Mouse (Mus musculus): ENCODE data around the gene Bloc1s1. TPM values are rescaled to one million over a fixed set of nuclear protein-coding genes. Genes with fewer than 3 reads are reported as not detected.

Gene Bloc1s1
- total RNA-seq, 1 experiment from 2014 or later, result 127 TPM

GRCm38 (mm10) chr10:128890383-128891295, 33.2 kb downstream of the Bloc1s1 start:
- ATAC-seq (replicated peaks; ENCODE audit: insufficient number of reproducible peaks, low FRiP score, low TSS enrichment, poor library complexity, severe bottlenecking), result no peak

GRCm38 (mm10) chr10:128889846-128890245, 34.0 kb downstream of the Bloc1s1 start:
- no peak for ATAC-seq (replicated peaks; ENCODE audit: insufficient number of reproducible peaks, low FRiP score, low TSS enrichment, poor library complexity, severe bottlenecking)

- ATAC-seq (replicated peaks; ENCODE audit: insufficient number of reproducible peaks, low FRiP score, low TSS enrichment, poor library complexity, severe bottlenecking), result no peak
These were observed 34.7 kb downstream of the Bloc1s1 start for GRCm38 (mm10) chr10:128888941-128889827.

- ATAC-seq (replicated peaks; ENCODE audit: insufficient number of reproducible peaks, low FRiP score, low TSS enrichment, poor library complexity, severe bottlenecking), result no peak
These were observed 41.8 kb downstream of the Bloc1s1 start for GRCm38 (mm10) chr10:128882067-128882466.

- no peak for ATAC-seq (replicated peaks; ENCODE audit: insufficient number of reproducible peaks, low FRiP score, low TSS enrichment, poor library complexity, severe bottlenecking)
These were observed 45.0 kb downstream of the Bloc1s1 start for GRCm38 (mm10) chr10:128878811-128879210.

- ATAC-seq (replicated peaks; ENCODE audit: insufficient number of reproducible peaks, low FRiP score, low TSS enrichment, poor library complexity, severe bottlenecking), result no peak
These were observed 45.5 kb downstream of the Bloc1s1 start for GRCm38 (mm10) chr10:128878291-128878690.

GRCm38 (mm10) chr10:128870341-128870740, 53.5 kb downstream of the Bloc1s1 start:
- ATAC-seq (replicated peaks; ENCODE audit: insufficient number of reproducible peaks, low FRiP score, low TSS enrichment, poor library complexity, severe bottlenecking), result no peak

Other genes with a start within 250 kb of the Bloc1s1 start
- 4.6 to 10.7 TPM (median 6.1 TPM) in 3 replicates for gene Suox, start 250.0 kb downstream of the Bloc1s1 start, total RNA-seq (2017)
- 64.1 to 81.0 TPM (median 72.7 TPM) in 3 replicates for gene Rab5b, start 227.8 kb downstream of the Bloc1s1 start, total RNA-seq (2017)
- not detected in 3 replicates for gene Pmel, start 219.8 kb downstream of the Bloc1s1 start, total RNA-seq (2017)
- 14.5 to 21.4 TPM (median 19.5 TPM) in 3 replicates for gene Cdk2, start 219.0 kb downstream of the Bloc1s1 start, total RNA-seq (2017)
- 68.7 to 107 TPM (median 86.0 TPM) in 3 replicates for gene Dgka, start 179.2 kb downstream of the Bloc1s1 start, total RNA-seq (2017)
- gene Pym1, start 176.1 kb downstream of the Bloc1s1 start, total RNA-seq (2017), result 30.7 to 38.7 TPM (median 34.9 TPM) in 3 replicates
- 0.53 to 10.5 TPM (median 2.5 TPM) in 3 replicates for gene Mmp19, start 133.1 kb downstream of the Bloc1s1 start, total RNA-seq (2017)
- 73.0 to 91.5 TPM (median 73.5 TPM) in 3 replicates for gene Dnajc14, start 120.0 kb downstream of the Bloc1s1 start, total RNA-seq (2017)
- gene Tmem198b, start 119.7 kb downstream of the Bloc1s1 start, total RNA-seq (2017), result 1.1 to 2.5 TPM (median 2.0 TPM) in 3 replicates
- 151 to 244 TPM (median 182 TPM) in 3 replicates for gene Sarnp, start 106.7 kb downstream of the Bloc1s1 start, total RNA-seq (2017)
- gene Ormdl2, start 102.4 kb downstream of the Bloc1s1 start, total RNA-seq (2017), result 72.1 to 86.7 TPM (median 76.6 TPM) in 3 replicates
- gene Gdf11, start 32.3 kb downstream of the Bloc1s1 start, total RNA-seq (2017), result 0.57 to 3.8 TPM (median 1.8 TPM) in 3 replicates
- 12.1 to 26.5 TPM (median 22.9 TPM) in 3 replicates for gene Cd63, start 23.0 kb downstream of the Bloc1s1 start, total RNA-seq (2017)
- 1.5 to 7.6 TPM in 2 of 3 replicates, not detected in the other for gene Rdh5, start 1.1 kb downstream of the Bloc1s1 start, total RNA-seq (2017)
- gene Itga7, start 9.8 kb upstream of the Bloc1s1 start, total RNA-seq (2017), result 0.19 to 0.53 TPM in 2 of 3 replicates, not detected in the other
- gene Mettl7b, start 37.0 kb upstream of the Bloc1s1 start, total RNA-seq (2017), result not detected in 3 replicates
- not detected in 3 replicates for gene Olfr9, start 65.4 kb upstream of the Bloc1s1 start, total RNA-seq (2017)
- gene Olfr763, start 86.8 kb upstream of the Bloc1s1 start, total RNA-seq (2017), result not detected in 3 replicates
- not detected in 3 replicates for gene Olfr764-ps1, start 115.9 kb upstream of the Bloc1s1 start, total RNA-seq (2017)
- not detected in 3 replicates for gene Olfr765, start 126.0 kb upstream of the Bloc1s1 start, total RNA-seq (2017)
- gene Olfr766-ps1, start 144.9 kb upstream of the Bloc1s1 start, total RNA-seq (2017), result not detected in 3 replicates
- gene Olfr767, start 158.9 kb upstream of the Bloc1s1 start, total RNA-seq (2017), result not detected in 3 replicates
- gene Olfr768, start 175.3 kb upstream of the Bloc1s1 start, total RNA-seq (2017), result not detected in 3 replicates
- gene Olfr769, start 193.8 kb upstream of the Bloc1s1 start, total RNA-seq (2017), result not detected in 3 replicates
- gene Olfr770, start 215.0 kb upstream of the Bloc1s1 start, total RNA-seq (2017), result not detected in 3 replicates
- gene Olfr771, start 240.7 kb upstream of the Bloc1s1 start, total RNA-seq (2017), result not detected in 3 replicates

All from monocyte, adult 5-6 weeks (primary cell).